Mouse (Mus musculus) R1 (cell line): ENCODE results near the gene Vps37d.

ENCODE experiments used
- DNase-seq: peaks from one replicate; pipeline ENCODE4 v3.0.0-alpha.2; 2018; ENCODE audit warnings: low read depth, low spot score

Vps37d gene

GRCm38 (mm10) chr5:135077564-135078481 lies at the start of gene Vps37d:
TSS of gene Vps37d (minus strand) at chr5:135078266.
- peak; percentile 85 for DNase-seq

GRCm38 (mm10) chr5:135127669-135128068 lies 49.6 kb upstream of the Vps37d start:
- DNase-seq = no peak

GRCm38 (mm10) chr5:135126121-135126520 lies 48.1 kb upstream of the Vps37d start:
- DNase-seq = peak; percentile 70

- DNase-seq = peak; percentile 59
These were observed 42.7 kb upstream of the Vps37d start for GRCm38 (mm10) chr5:135120753-135121152.

- peak; percentile 74 for DNase-seq
These were observed 40.6 kb upstream of the Vps37d start for GRCm38 (mm10) chr5:135118589-135119081.

GRCm38 (mm10) chr5:135115241-135115640 lies 37.2 kb upstream of the Vps37d start:
- peak; percentile 29 for DNase-seq

GRCm38 (mm10) chr5:135113782-135114181 lies 35.7 kb upstream of the Vps37d start:
- DNase-seq = no peak

GRCm38 (mm10) chr5:135109976-135110375 lies 31.9 kb upstream of the Vps37d start:
- no peak for DNase-seq

- DNase-seq = no peak
These were observed 31.4 kb upstream of the Vps37d start for GRCm38 (mm10) chr5:135109426-135109825.

- no peak for DNase-seq
These were observed 31.0 kb upstream of the Vps37d start for GRCm38 (mm10) chr5:135109017-135109416.

GRCm38 (mm10) chr5:135107521-135108501 lies 29.7 kb upstream of the Vps37d start:
- peak; percentile 63 for DNase-seq

- peak; percentile 96 for DNase-seq
These were observed 28.7 kb upstream of the Vps37d start for GRCm38 (mm10) chr5:135106758-135107256.

- DNase-seq = peak; percentile 77
These were observed 26.1 kb upstream of the Vps37d start for GRCm38 (mm10) chr5:135103999-135104660.

GRCm38 (mm10) chr5:135100981-135101380 lies 22.9 kb upstream of the Vps37d start:
- no peak for DNase-seq

- DNase-seq = no peak
These were observed 11.6 kb upstream of the Vps37d start, which contains the start of gene Mlxipl for GRCm38 (mm10) chr5:135089653-135090052. TSS of gene Mlxipl (plus strand) at chr5:135089890.

- DNase-seq = no peak
These were observed 8.8 kb upstream of the Vps37d start for GRCm38 (mm10) chr5:135086871-135087270.

GRCm38 (mm10) chr5:135080539-135080938 lies 2.5 kb upstream of the Vps37d start:
- no peak for DNase-seq

GRCm38 (mm10) chr5:135079578-135079977 lies 1.5 kb upstream of the Vps37d start:
- no peak for DNase-seq

- DNase-seq = no peak
These were observed 380 bp upstream of the Vps37d start for GRCm38 (mm10) chr5:135078482-135078810.

- DNase-seq = peak; percentile 59
These were observed 1.0 kb downstream of the Vps37d start for GRCm38 (mm10) chr5:135076931-135077505.

GRCm38 (mm10) chr5:135076368-135076767 lies 1.7 kb downstream of the Vps37d start:
- no peak for DNase-seq
